Mouse (Mus musculus): Measurements from ENCODE around the gene Ireb2.

DNA sequence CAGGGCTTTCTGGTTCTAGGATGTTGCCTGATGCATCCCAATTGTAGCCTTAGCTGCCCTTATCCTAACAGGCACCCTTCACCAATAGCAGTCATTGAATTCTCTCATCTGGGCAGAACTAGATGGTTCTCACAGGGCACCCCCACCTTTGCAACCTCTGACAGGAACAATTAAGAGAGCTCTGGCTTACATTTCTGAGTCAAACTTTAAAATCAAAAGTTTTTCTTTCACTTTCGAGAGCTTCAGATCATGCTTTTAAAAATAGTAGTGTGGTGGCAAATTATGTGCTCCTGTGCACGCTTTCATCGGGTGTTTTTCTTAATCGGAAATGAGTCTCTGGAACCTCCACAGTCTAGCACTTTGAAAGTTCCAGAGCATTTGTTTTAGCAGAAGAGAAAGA is 97.5 kb downstream of the Ireb2 start:
- TF ChIP-seq POLR2A (IDR thresholded peaks at IDR 0.05; ENCODE audit: borderline replicate concordance, control insufficient read depth, low read depth, low read length) = no peak
- TF ChIP-seq CTCF (IDR thresholded peaks at IDR 0.05; ENCODE audit: control insufficient read depth, insufficient read depth, low read length) = no peak

Data from bone marrow, adult 2 months (tissue).